In the genomic region with DNA sequence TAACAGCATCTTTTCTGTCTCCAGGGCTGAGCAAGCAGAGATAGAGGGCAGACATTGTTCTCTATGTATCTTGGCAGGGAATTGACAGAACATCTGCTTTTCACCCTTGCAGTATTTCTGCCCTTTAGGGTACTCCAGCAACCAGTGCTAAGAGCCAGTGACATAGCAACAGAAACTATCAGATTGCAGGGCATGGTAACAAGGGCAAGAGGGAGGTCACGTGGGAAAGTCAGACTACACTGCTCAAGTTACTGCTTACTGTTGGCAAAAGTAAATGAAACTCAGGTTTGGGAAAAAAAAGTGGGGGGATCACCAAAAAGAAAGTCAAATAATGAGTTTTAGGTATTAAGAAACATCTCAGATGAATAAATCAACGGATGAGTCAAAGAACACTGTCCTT, we compare ENCODE assay signal across 15 mouse cellular contexts. TPM values are rescaled to one million over a fixed set of nuclear protein-coding genes. Genes with fewer than 3 reads are reported as not detected.
A peak's percentile ranks its signal among the peaks of the same experiment; 100 is the strongest.
DNase-seq lines count a peak whose midpoint lies in the region; ATAC-seq and TF ChIP-seq lines count a peak whose summit lies in the region.
"Had no signal": no experiment of that assay in that cellular context is flagged by ENCODE, and none has a peak within 500 bp of the region (broad histone marks: within the 10 kb centered on the region; RNA-seq: fewer than 3 reads in every experiment).

No protein-coding gene starts in this region.

- no peaks in the 10 kb centered on the region for H3K4me1 ChIP-seq in liver, adult 2 months (ENCODE audit: control insufficient read depth, insufficient read depth, low read length)
- H3K4me1 ChIP-seq in liver, embryonic 11.5 days (replicated peaks; ENCODE audit: control insufficient read depth, insufficient read depth, low read length): no peaks in the 10 kb centered on the region
- peaks cover 4% of the 10 kb centered on the region; the same call in 1 of the 2 replicates for H3K4me1 ChIP-seq in limb, embryonic 11.5 days (ENCODE audit: control insufficient read depth, insufficient read depth, low read length)
- no peaks in the 10 kb centered on the region for H3K4me1 ChIP-seq in neural tube, embryonic 15.5 days
- H3K4me1 ChIP-seq: lung, embryonic 15.5 days had no signal

- TF ChIP-seq CTCF in liver, adult 2 months (IDR thresholded peaks at IDR 0.05; ENCODE audit: low read depth, low read length): no peak

- no peaks in the 10 kb centered on the region for H3K9me3 ChIP-seq in liver, embryonic 11.5 days (ENCODE audit: control insufficient read depth, low read length)
- H3K9me3 ChIP-seq in limb, embryonic 11.5 days (ENCODE audit: control insufficient read depth, low read length): no peaks in the 10 kb centered on the region
- no peaks in the 10 kb centered on the region for H3K9me3 ChIP-seq in neural tube, embryonic 15.5 days (replicated peaks)
- H3K9me3 ChIP-seq: lung, embryonic 15.5 days had no signal

- H3K36me3 ChIP-seq in liver, adult 2 months (ENCODE audit: control insufficient read depth, insufficient read depth, low read length): no peaks in the 10 kb centered on the region
- no peaks in the 10 kb centered on the region for H3K36me3 ChIP-seq in liver, embryonic 11.5 days (ENCODE audit: control insufficient read depth, insufficient read depth, low read length)
- no peaks in the 10 kb centered on the region for H3K36me3 ChIP-seq in limb, embryonic 11.5 days (ENCODE audit: control insufficient read depth, insufficient read depth, low read length)
- no peaks in the 10 kb centered on the region for H3K36me3 ChIP-seq in neural tube, embryonic 15.5 days
- H3K36me3 ChIP-seq: lung, embryonic 15.5 days had no signal

- H3K4me3 ChIP-seq in liver, adult 2 months (ENCODE audit: insufficient read depth, low read depth, low read length): no peak overlapping the region
- no peak overlapping the region for H3K4me3 ChIP-seq in liver, embryonic 11.5 days (ENCODE audit: low read depth, low read length)
- H3K4me3 ChIP-seq in limb, embryonic 11.5 days (ENCODE audit: low read depth, low read length): no peak overlapping the region
- no peak overlapping the region for H3K4me3 ChIP-seq in neural tube, embryonic 15.5 days (replicated peaks)
- H3K4me3 ChIP-seq: erythroblast, embryonic 14.5 days; heart, adult 2 months; lung, embryonic 15.5 days had no signal

- H3K79me2 ChIP-seq in liver, adult 2 months (ENCODE audit: control insufficient read depth, insufficient read depth, low read length): no peaks in the 10 kb centered on the region; the same call in 1 of the 2 replicates

- no peak overlapping the region for H3K4me2 ChIP-seq in liver, embryonic 11.5 days
- no peak overlapping the region for H3K4me2 ChIP-seq in limb, embryonic 11.5 days (ENCODE audit: low read depth, severe bottlenecking)
- H3K4me2 ChIP-seq in neural tube, embryonic 15.5 days: no peak overlapping the region
- H3K4me2 ChIP-seq: lung, embryonic 15.5 days had no signal

- no peak for TF ChIP-seq POLR2A in liver, adult 2 months (IDR thresholded peaks at IDR 0.05; ENCODE audit: extremely low read depth, insufficient read depth, low read length)

- no peak for ATAC-seq in liver, embryonic 11.5 days (replicated peaks; ENCODE audit: low FRiP score)
- peak; percentile 72; the same call in 1 of the 2 replicates for ATAC-seq in limb, embryonic 11.5 days (ENCODE audit: insufficient number of reproducible peaks, low FRiP score, low TSS enrichment, low read depth)
- ATAC-seq in neural tube, embryonic 15.5 days (ENCODE audit: low FRiP score): no peak

- no peak overlapping the region for H3K9ac ChIP-seq in liver, adult 2 months (ENCODE audit: low read depth, low read length)
- H3K9ac ChIP-seq in liver, embryonic 11.5 days (ENCODE audit: low read depth, low read length): no peak overlapping the region
- no peak overlapping the region for H3K9ac ChIP-seq in limb, embryonic 11.5 days (ENCODE audit: low read length)
- no peak overlapping the region for H3K9ac ChIP-seq in neural tube, embryonic 15.5 days (replicated peaks)
- H3K9ac ChIP-seq: lung, embryonic 15.5 days had no signal

- H3K27me3 ChIP-seq in liver, adult 2 months (ENCODE audit: control insufficient read depth, insufficient read depth, low read length): no peaks in the 10 kb centered on the region
- H3K27me3 ChIP-seq in liver, embryonic 11.5 days (replicated peaks; ENCODE audit: control insufficient read depth, insufficient read depth, low read length): no peaks in the 10 kb centered on the region
- H3K27me3 ChIP-seq in limb, embryonic 11.5 days (ENCODE audit: control insufficient read depth, insufficient read depth, low read length): no peaks in the 10 kb centered on the region
- no peaks in the 10 kb centered on the region for H3K27me3 ChIP-seq in neural tube, embryonic 15.5 days (replicated peaks)
- H3K27me3 ChIP-seq: lung, embryonic 15.5 days had no signal

- WGBS in liver, adult 2 months: 59% methylated on average over 2 of the region's 2 CpGs
- 53% methylated on average over 2 of the region's 2 CpGs for WGBS in liver, embryonic 11.5 days
- WGBS in limb, embryonic 11.5 days: 45% methylated on average over 2 of the region's 2 CpGs
- 69% methylated on average over 2 of the region's 2 CpGs for WGBS in neural tube, embryonic 15.5 days

- intact Hi-C loops in gastrocnemius, postnatal 14 days (cut with DNase I; ENCODE audit: low total_unique reads): no loop called here

- no peak overlapping the region for H3K27ac ChIP-seq in liver, adult 2 months (replicated peaks; ENCODE audit: insufficient read depth, low read depth, low read length)
- H3K27ac ChIP-seq in liver, embryonic 11.5 days (ENCODE audit: low read depth, low read length): no peak overlapping the region
- H3K27ac ChIP-seq in limb, embryonic 11.5 days (replicated peaks; ENCODE audit: low read depth, low read length): no peak overlapping the region
- no peak overlapping the region for H3K27ac ChIP-seq in neural tube, embryonic 15.5 days (replicated peaks)
- H3K27ac ChIP-seq: heart, adult 2 months; lung, embryonic 15.5 days had no signal

- peak; percentile 56 for DNase-seq in gastrocnemius, adult 18-20 months (ENCODE audit: low spot score)
- DNase-seq in gastrocnemius, postnatal 14 days: no peak
- peak; percentile 28 for DNase-seq in liver, adult 2 months (ENCODE audit: extremely low read depth, low read depth, low spot score)
- DNase-seq in liver, embryonic 11.5 days (ENCODE audit: low spot score): no peak
- DNase-seq in embryo, embryonic 10 days (ENCODE audit: low spot score): peak; percentile 64
- DNase-seq in limb, embryonic 11.5 days (ENCODE audit: low spot score): peak; percentile 24
- DNase-seq in spleen, adult 12 weeks (ENCODE audit: low spot score): no peak
- DNase-seq: cerebellum, postnatal 25 days; heart, adult 2 months; kidney, adult 11 months; layer of hippocampus, postnatal 36 days; thymus, adult 18-20 months had no signal

RNA-seq across cellular contexts. Expression of a gene that starts 9.9 kb away (rescaled TPM):
- total RNA-seq in gastrocnemius, adult 18-20 months (2021): 10 to 100 TPM; 75.4 to 79.3 TPM
- total RNA-seq in gastrocnemius, postnatal 14 days (2021): 100 to 1,000 TPM; 103 to 113 TPM
- 51.7 and 52.6 TPM in 2 replicates for total RNA-seq in liver, adult 2 months (2014; rRNA removed)
- polyA plus RNA-seq in liver, adult 2 months (2012; rRNA removed): 16.2 and 17.8 TPM in 2 replicates
- polyA plus RNA-seq in liver, embryonic 11.5 days (2014; fragmentation: Nextera tagmentation; extraction: Ambion mirVana): 6.6 and 7.6 TPM in 2 replicates
- 12.9 and 14.7 TPM in 2 replicates for polyA plus RNA-seq in limb, embryonic 11.5 days (2014; fragmentation: Nextera tagmentation; extraction: Ambion mirVana)
- 47.7 and 53.9 TPM in 2 replicates for polyA plus RNA-seq in neural tube, embryonic 15.5 days (2015; fragmentation: Nextera tagmentation; extraction: Ambion mirVana)

Comparison
In these comparisons a context has a peak if more than half of its experiments do, and no peak if none do; other contexts are left out.
1. DNase-seq: peak in gastrocnemius, adult 18-20 months (single experiment), liver, adult 2 months (single experiment), embryo, embryonic 10 days (single experiment) and limb, embryonic 11.5 days (single experiment); none in gastrocnemius, postnatal 14 days (single experiment), liver, embryonic 11.5 days (single experiment) and spleen, adult 12 weeks (single experiment).